Mouse (Mus musculus) cerebellum, adult 2 months (tissue): ENCODE measurements around the gene Sh3tc1. TPM values are rescaled to one million over a fixed set of nuclear protein-coding genes. Genes with fewer than 3 reads are reported as not detected.
A peak's percentile ranks its signal among the peaks of the same experiment; 100 is the strongest.

Experiments used
- DNase-seq, 2 experiments: peaks; one replicate each; pipeline ENCODE4 v3.0.0; 2021
- H3K27ac ChIP-seq: fragments of 200-500 bp; 2 replicates; pipeline ENCODE4 v1.5.1; 2012; ENCODE audit warnings: low read length, control low read depth, inconsistent platforms; ENCODE audit not compliant: insufficient read depth
- H3K27me3 ChIP-seq: fragments of 200-500 bp; 2 replicates; pipeline ENCODE4 v1.6.1; 2012; ENCODE audit warnings: inconsistent platforms, mild to moderate bottlenecking, low read length, moderate library complexity; ENCODE audit not compliant: control insufficient read depth, insufficient read depth
- H3K4me1 ChIP-seq: fragments of 200-500 bp; 2 replicates; pipeline ENCODE4 v1.6.1; 2011; ENCODE audit warnings: low read length; ENCODE audit not compliant: control insufficient read depth, insufficient read depth
- H3K4me3 ChIP-seq: fragments of 200-500 bp; replicated peaks from 2 replicates; pipeline ENCODE3; 2011; ENCODE audit warnings: mild to moderate bottlenecking, low read depth, low read length, control low read depth; ENCODE audit not compliant: insufficient read depth
- CTCF ChIP-seq: fragments of 200-500 bp; IDR thresholded peaks from 2 replicates; pipeline ENCODE4 v1.5.1; 2011; ENCODE audit warnings: low read depth, mild to moderate bottlenecking, control low read depth, low read length, moderate library complexity, borderline replicate concordance; ENCODE audit not compliant: insufficient read depth
- POLR2A ChIP-seq: fragments of 200-500 bp; IDR thresholded peaks from 2 replicates; pipeline ENCODE4 v1.6.1; 2011; ENCODE audit warnings: low read length, control low read depth, borderline replicate concordance; ENCODE audit not compliant: insufficient read depth
- WGBS: fragments of 180-500 bp; shearing (Covaris S2); methylation state at CpG from one replicate; pipeline ENCODE4 v1.1.7; 2018; 5-methylcytosine and 5-hydroxymethylcytosine counted together
- polyA plus RNA-seq: library from polyadenylated mRNA; depleted of rRNA; stranded (reverse); fragments of >200 nt; gene quantifications from 2 replicates; pipeline ENCODE4 v1.2.3, GENCODE M21; 2012

Sh3tc1 gene
- polyA plus RNA-seq, 1 experiment = 1.7 TPM

DNA sequence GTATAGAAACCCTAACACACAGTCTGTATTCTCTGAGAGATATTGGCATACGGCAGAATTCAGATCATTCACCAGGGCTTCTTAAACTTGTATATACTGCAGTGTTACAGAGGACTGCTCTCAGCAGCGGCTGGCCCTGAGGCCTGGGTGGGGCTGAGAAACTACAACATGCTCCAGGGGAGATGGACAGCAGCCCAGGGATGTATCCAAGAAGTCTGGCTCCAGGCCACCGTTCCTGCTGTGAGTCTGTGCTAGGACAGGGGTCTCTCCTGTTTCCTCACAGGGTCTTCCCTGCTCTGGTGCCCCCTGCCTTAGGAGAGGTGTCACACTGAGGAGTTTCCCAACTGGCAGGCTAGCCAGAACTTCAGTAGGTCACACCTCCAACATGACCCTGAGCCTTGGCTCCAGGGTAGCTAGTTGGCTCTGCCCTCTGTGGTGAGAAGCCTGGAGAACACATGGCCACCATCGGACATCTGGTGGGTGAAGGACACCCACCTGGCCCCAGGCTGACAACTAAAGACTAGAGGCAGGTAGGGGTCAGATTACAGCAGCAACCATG lies 37.1 kb downstream of the Sh3tc1 start:
- TF ChIP-seq POLR2A = no peak
- TF ChIP-seq CTCF = no peak
- DNase-seq = no peak

GRCm38 (mm10) chr5:35701042-35701441 lies 38.7 kb downstream of the Sh3tc1 start:
- H3K4me3 ChIP-seq = no peak overlapping the region
- no peaks in the 10 kb centered on the region for H3K27me3 ChIP-seq
- WGBS = 50% methylated on average over 6 of the region's 6 CpGs
- H3K27ac ChIP-seq = no peak overlapping the region
- TF ChIP-seq POLR2A = no peak
- TF ChIP-seq CTCF = peak; percentile 86
- peak; percentile 43 to 66 for DNase-seq
- no peaks in the 10 kb centered on the region for H3K4me1 ChIP-seq

More for the DNA sequence above, 37.1 kb downstream of the Sh3tc1 start:
- H3K27me3 ChIP-seq = no peaks in the 10 kb centered on the region
- no peaks in the 10 kb centered on the region for H3K4me1 ChIP-seq
- H3K27ac ChIP-seq = no peak overlapping the region
- H3K4me3 ChIP-seq = no peak overlapping the region
- WGBS = 40% methylated on average over 4 of the region's 4 CpGs

- Histone ChIP-seq H3K4me3 (no peak overlapping the region), H3K27ac (no peak overlapping the region), H3K4me1 (no peaks in the 10 kb centered on the region), H3K27me3 (no peaks in the 10 kb centered on the region)
- DNase-seq = no peak
- 47% methylated on average over 5 of the region's 5 CpGs for WGBS
- TF ChIP-seq POLR2A (no peak), CTCF (peak; percentile 29; the same call in 1 of the 2 replicates)
Observed at GRCm38 (mm10) chr5:35695815-35696214, 44.0 kb downstream of the Sh3tc1 start.

GRCm38 (mm10) chr5:35693638-35694037 lies 46.1 kb downstream of the Sh3tc1 start:
- DNase-seq = no peak
- Histone ChIP-seq H3K4me1 (peaks cover 4% of the 10 kb centered on the region; the same call in 1 of the 2 replicates), H3K4me3 (no peak overlapping the region), H3K27ac (no peak overlapping the region), H3K27me3 (no peaks in the 10 kb centered on the region)
- 83% methylated on average over 4 of the region's 4 CpGs for WGBS
- TF ChIP-seq POLR2A (no peak), CTCF (no peak)

DNA sequence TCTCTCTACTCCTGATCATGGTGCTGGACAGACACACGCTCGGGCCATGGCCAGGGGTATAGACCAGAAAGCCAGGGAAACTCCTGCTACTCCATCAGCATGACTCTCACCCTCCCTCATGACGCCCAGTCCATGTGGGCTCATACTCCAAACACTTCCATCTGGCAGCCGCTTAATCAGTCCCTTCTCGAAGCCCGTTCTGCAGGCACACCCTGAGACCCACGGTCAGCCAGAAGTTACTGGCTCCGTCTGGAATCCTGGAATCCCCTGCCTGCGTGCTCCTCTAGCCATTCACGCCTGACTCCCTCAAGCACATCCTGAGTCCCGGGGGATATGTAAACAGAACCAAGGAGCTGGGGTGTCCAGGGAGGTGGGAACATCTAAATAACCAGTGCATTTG lies 48.5 kb downstream of the Sh3tc1 start:
- no peak overlapping the region for H3K27ac ChIP-seq
- H3K4me3 ChIP-seq = no peak overlapping the region
- H3K4me1 ChIP-seq = peaks cover 4% of the 10 kb centered on the region; the same call in 1 of the 2 replicates
- 22% methylated on average over 11 of the region's 11 CpGs for WGBS
- DNase-seq = no peak
- TF ChIP-seq POLR2A (no peak), CTCF (no peak)
- H3K27me3 ChIP-seq = no peaks in the 10 kb centered on the region

DNA sequence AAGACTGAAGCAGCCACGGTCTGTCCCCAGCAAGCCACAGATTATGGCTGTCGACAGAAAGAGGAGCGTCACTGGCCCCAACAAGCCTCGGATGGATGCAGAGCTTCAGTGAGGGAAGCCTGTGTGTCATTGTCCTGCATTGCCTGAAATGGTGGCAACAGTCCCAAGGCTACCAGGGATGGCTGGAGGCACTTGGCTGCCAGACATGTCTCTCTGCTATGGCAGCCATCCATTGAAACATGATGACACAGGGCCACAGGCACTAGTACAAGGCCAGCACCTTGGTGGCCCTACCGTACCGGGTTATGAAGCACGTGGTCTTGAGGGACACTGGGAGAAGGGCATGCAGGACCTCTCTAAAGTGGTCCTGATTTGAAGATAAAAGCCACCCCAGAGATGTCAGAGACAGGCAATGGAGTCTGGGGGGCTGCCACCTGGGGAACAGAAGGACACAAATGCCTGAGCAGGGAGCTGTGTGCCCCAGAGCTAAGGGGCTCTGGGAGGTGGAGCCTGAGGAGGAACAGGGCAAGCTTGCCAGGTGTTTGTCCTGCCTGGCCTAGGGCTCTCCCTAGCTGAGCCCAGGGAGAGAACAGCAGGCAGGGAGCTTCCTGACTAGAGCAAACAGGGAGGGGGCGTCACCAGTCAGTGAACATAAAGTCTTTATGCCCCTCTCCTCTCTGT lies 49.2 kb downstream of the Sh3tc1 start:
- Histone ChIP-seq H3K4me3 (no peak overlapping the region), H3K4me1 (peaks cover 4% of the 10 kb centered on the region; the same call in 1 of the 2 replicates), H3K27me3 (no peaks in the 10 kb centered on the region), H3K27ac (no peak overlapping the region)
- WGBS = 19% methylated on average over 8 of the region's 8 CpGs
- DNase-seq = peak; percentile 23 to 40
- no peak for TF ChIP-seq POLR2A

- H3K27me3 ChIP-seq = no peaks in the 10 kb centered on the region
- H3K27ac ChIP-seq = no peak overlapping the region
- DNase-seq = no peak
- no peak for TF ChIP-seq CTCF
- TF ChIP-seq POLR2A = no peak
- H3K4me1 ChIP-seq = peaks cover 4% of the 10 kb centered on the region; the same call in 1 of the 2 replicates
- no peak overlapping the region for H3K4me3 ChIP-seq
Observed at GRCm38 (mm10) chr5:35689374-35689773, 50.4 kb downstream of the Sh3tc1 start.

- 86% methylated on average over 2 of the region's 2 CpGs for WGBS
- no peak for TF ChIP-seq CTCF
- peaks cover 4% of the 10 kb centered on the region; the same call in 1 of the 2 replicates for H3K4me1 ChIP-seq
- DNase-seq = no peak
- H3K4me3 ChIP-seq = no peak overlapping the region
- H3K27ac ChIP-seq = no peak overlapping the region
- no peaks in the 10 kb centered on the region for H3K27me3 ChIP-seq
Observed at GRCm38 (mm10) chr5:35688851-35689250, 50.9 kb downstream of the Sh3tc1 start.

DNA sequence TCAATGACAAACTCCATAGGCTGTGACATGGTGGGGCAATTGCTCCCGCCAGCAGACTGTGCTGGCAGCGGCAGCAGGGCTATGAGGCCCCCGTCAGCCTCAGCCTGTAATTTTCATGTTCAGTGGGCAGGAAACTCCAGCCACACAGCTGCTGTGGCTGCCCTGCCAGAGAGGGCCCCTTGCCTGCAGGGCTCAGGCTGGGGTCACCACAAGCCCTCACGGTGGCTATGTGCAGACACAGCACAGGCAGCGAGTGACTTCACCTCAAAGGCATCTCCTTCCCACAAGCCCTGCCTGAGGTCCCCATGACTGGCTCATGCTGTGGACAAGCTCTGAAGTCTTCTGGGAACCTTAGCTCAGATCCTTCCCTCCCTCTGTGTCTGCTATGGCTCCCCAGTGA lies 52.7 kb downstream of the Sh3tc1 start:
- H3K27me3 ChIP-seq = no peaks in the 10 kb centered on the region
- no peak overlapping the region for H3K27ac ChIP-seq
- peaks cover 4% of the 10 kb centered on the region; the same call in 1 of the 2 replicates for H3K4me1 ChIP-seq
- H3K4me3 ChIP-seq = no peak overlapping the region
- no peak for DNase-seq
- no peak for TF ChIP-seq POLR2A
- TF ChIP-seq CTCF = no peak
- 36% methylated on average over 5 of the region's 5 CpGs for WGBS
